Mouse (Mus musculus): Measurements from ENCODE around the gene Fam172a. TPM values are rescaled to one million over a fixed set of nuclear protein-coding genes. Genes with fewer than 3 reads are reported as not detected.

The Fam172a gene
- total RNA-seq, 2 experiments from 2014 or later = 19.3 to 21.6 TPM

DNA sequence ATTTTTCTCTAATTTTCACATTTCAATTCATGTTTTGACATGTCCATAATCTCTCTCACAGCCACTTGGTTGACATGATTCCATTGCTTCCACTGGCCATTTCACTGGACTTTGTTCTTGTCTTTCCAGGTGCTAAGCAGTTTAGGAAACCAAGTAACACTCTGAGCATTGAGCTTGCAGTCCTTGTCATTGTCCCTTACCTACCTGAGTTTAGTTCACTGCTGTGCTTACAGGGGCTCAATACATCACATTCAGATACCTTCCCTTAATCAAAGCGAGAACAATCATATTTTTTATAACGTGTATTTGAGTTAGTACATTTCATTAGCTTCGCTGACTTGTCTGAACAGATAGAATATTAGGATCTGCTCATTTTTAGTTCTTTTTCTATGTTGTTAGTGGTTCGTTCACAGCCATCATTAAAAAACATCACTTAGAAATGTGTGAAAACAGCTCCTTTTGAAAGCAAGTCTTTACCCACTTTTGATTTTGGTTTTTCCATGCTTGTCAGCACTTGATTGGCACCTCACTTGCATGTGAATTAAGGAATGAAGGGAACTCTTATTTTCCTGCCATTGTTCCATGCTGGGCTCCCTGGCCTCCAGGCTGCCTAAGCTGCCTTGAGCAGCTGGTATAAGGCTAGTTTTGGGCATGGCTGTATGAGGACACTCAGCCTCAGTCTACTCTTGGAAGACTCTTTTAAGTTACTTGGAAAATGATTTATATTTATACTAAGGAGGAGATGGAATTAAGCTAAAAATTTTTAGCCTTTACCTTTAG lies 257.9 kb downstream of the Fam172a start:
- no peak for DNase-seq (ENCODE audit: low spot score in 2 of 2)

DNA sequence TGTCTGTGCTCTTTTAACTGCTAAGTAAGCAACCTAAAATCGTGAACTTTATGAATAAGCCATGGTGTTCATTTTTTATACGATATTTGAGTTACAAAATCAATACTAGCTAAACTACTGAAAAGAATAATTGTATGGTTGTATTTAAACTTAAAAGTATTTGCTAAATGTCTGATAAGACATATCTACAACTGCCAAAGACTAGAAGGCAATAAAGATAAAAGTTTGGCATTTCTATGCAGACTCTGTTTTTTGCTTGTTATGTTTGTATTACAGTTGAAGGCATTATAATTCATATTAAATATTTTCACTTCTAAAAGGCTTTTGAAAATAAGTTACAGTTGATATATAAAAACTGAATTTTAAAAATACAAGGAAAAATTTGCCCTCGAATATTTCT lies 274.4 kb downstream of the Fam172a start:
- no peak for DNase-seq (ENCODE audit: low spot score in 2 of 2)

DNA sequence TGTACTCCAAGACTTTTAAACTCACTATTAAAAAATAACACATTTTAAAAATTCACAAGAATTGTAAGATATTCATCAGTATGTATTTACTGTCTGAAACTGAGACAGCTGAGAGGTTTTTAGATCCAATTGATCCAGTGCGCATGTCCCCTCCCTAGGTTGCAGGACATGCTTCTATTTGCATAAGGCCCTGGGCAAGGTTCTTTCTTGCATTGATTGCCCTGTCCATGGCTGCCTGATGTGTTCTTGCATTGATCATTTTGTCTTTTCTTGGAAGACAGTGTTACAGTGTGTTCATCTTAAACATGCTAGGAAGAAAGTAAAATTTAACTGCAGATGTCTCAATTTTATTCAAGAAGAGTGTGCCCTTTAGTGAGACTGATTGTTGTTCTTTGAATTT lies 275.3 kb downstream of the Fam172a start:
- DNase-seq (ENCODE audit: low spot score in 2 of 2) = no peak

DNA sequence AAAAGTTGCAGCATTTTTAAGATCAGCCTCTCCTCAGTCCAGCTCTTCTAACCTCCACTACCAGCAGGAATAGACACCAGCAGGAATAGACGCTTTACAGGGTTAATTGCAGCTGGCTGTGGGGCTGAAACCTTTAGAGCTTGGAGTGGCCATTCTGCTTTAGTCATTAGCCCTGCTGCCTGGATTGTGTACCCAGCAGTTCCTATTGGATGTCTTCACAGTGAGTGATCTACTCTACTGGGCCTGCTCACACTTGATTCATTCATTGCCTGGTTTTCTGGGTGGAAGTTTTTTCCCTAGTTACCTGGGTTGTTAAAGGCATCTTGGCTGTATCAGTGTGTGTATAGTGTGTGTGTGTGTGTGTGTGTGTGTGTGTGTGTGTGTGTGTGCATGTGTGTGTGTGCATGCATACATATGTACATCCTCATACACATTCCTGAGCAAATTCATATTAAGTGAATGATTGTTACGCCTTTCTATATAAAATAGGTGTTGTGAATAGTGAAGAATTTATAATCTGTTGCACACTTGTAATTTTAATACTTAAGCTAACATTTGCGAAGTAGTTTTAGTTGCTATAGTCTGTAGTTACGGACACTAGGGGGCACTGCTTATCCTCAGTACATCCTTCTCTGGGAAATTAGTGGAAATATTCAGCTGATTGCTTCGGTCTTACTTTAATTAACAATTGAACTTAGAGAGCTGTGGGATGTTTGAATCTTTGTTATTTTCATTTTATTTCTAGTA lies 280.4 kb downstream of the Fam172a start:
- peak; percentile 12 to 21 for DNase-seq (ENCODE audit: low spot score in 2 of 2)

DNA sequence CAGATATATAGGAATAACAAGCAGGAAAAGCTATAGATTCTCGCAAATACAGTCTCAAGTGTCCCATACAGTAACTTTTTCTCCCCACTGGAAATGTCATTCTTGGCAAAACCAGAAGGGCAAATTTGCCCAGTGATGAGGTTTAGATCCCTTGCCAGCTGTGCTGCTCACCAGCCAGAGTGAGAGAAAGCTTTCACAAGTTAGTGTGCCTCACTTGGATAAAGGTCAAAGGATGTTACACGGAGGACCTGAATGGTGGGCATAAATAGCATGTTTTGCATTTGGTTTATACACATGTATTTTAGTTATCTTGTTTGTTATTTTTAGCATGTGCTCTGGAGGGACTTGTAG lies 281.0 kb downstream of the Fam172a start:
- no peak for DNase-seq (ENCODE audit: low spot score in 2 of 2)

DNA sequence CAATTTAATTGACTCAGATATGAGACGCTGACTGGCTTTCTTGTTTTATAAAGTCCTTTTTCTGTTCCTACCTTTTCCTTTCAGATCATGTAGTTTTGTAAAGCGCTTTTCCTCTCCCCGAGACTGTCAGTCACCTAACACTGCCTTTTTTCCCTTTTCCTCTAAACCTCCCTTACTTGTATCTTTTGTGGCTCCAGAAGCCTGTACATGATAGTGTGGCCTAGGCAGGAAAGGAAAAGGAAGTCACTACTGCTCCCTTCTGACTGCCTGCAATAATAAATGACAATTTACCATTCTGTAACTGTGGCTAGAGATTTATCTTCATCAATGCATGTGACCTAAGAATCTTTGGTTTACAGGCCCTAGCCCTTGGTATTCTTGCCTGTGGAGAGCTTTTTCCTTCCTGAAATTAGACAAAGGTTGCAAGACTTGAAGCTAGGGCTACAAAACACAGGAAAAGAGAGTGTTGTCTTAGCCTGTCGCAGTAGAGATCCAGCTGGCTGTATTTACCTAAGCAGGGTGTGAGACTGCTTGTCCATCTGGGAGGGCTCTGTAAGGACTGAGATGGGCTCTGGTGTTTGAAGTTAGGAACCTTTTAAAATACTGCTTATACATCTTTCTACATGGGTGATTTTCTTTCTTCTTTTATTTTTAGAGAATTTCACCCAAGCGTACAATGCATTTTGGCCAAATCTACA lies 289.5 kb downstream of the Fam172a start:
- no peak for DNase-seq (ENCODE audit: low spot score in 2 of 2)

DNA sequence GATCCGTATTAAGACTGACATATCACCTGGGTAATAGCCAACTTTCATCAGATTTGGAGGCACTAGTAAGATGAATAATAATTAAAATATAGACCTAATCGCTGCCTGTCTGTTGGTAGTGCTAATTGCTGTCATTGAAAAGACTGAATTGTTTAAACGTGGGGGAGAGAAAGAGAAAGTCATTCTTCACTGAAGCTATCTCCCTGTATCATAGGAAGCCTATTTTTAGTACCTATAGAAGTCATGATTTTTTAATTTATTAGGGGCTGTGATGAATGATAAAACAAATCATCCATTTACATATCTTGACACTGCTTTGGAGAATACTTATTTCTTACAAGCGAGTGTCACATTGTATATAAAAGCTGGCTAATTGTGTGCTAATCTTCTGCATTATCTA lies 302.8 kb downstream of the Fam172a start:
- DNase-seq (ENCODE audit: low spot score in 2 of 2) = no peak

DNA sequence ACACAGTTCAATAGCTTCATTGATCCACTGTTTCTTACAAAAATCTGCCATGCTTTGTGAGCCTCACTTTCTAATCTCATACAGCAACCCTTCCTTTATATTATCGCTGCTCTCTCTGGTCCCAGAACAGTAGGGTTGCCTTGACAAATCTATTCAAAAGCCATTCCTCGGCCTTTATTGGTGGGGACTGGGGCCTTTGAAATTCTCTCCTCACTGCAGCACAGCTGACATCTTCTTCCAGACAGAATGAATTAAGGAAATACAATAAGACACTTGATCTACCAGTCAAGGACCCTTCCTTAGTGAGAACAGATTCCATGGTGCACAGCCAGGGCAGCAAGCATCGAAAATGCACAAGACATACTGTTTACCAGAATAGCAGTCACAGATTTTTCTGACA lies 303.5 kb downstream of the Fam172a start:
- no peak for DNase-seq (ENCODE audit: low spot score in 2 of 2)

DNA sequence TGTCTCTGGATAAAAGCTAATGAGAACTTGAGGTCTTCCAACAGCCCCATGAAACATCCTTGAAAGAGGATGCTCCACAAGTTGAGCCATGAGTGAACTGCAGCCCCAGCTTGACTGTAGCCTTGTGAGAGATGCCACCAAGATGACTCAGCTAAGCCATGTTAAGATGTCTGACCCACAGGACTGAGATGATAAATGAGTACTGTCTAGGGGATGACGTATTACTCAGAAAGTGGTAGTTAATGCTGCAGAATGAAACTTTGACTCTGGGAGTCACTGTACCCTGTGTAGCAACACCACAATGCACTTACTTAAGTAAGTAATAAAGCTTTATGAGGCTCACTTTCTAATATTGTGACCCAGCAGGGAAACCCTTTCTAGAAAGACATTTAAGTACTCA lies 308.3 kb downstream of the Fam172a start:
- no peak for DNase-seq (ENCODE audit: low spot score in 2 of 2)

DNA sequence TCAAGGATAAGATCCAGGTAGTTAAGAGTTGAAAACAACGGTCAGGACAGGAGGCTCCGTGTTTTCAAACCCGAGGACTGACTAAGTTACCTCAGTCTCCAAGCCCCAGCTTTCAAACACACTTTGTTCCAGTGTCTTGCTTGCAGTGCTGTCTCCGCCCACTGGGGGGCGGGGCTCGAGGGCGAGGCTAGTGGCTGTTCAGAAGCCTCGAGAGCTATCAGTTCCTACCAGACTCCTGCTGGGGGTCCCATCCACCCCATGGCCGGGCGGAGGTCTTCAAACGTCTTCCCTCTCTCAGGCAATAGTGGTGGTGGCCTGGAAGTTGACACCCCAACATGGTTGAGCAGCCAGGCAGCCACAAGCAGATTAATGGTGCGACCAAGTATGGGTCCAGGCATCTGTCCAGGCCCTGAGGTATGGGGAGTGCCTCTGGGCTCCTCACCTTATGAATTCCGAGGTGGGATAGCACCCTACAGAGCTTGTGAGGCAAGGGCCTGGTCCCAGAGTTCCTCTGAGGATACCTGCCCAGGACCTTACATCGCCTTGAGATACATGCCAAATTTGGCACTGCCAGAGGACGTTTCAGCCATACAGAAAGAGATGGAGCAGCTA lies 323.0 kb downstream of the Fam172a start, which contains the start of gene Pou5f2:
Pou5f2 (plus strand) TSS at position 220 of the 612 bp plus-strand sequence.
- DNase-seq (ENCODE audit: low spot score in 2 of 2) = peak in 1 of 2 experiments; percentile 21

DNA sequence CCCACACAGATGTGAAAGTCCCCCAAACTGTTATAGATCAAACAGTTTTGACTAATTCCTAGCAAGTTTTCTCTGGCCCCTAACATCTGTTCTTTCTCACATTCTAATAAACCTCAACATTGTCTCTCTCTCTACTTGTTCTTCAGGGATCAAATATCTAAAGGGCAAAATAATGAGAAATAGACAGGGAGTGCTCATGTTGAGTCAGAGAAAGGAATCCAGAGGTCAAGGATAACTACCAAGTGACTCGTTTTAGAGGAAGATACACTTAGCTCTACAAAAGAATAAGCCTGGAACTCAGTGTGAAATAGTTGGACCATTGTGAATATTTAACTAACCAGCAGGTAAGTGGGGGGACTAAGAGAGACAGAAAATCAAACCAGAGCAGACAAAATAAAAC lies 331.0 kb downstream of the Fam172a start:
- DNase-seq (ENCODE audit: low spot score in 2 of 2) = no peak

DNA sequence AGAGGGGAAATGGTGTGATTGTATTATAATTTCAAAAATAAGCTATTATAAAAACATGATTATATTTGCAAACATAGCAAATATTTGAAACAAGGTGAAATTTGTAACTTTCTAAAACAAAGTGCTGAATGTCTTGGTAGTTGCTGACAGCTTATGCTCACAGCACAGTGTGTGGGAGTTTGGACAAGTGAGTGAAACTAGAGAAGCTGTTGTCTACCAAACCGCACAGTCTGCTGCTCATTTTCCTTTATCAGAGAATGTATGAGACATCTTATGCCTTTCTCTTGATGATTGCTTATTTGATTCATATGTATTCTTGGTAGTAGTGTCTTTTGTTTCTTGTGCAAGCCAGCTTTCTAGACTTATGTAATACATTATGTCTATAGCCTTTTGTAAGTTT lies 335.4 kb downstream of the Fam172a start:
- no peak for DNase-seq (ENCODE audit: low spot score in 2 of 2)

DNA sequence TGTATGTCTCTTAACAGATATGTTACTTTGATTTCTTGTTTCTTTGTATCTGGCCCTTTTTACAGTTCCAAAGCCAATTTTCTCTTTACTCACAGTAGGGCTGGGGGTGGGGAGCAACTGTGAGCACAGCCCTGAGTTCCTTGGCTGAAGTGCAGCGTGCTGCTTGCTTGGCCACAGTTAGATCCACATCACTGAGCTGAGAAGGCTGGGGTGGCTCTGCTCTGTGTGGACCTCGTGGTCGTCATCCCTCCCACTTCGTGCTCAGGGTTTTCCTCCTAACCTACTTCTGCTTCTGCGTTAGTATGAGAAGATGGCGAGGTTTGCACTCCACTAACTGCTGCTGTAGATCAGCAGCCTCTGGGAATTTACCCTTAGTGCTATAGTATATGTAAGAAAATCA lies 341.4 kb downstream of the Fam172a start:
- no peak for DNase-seq (ENCODE audit: low spot score in 2 of 2)

DNA sequence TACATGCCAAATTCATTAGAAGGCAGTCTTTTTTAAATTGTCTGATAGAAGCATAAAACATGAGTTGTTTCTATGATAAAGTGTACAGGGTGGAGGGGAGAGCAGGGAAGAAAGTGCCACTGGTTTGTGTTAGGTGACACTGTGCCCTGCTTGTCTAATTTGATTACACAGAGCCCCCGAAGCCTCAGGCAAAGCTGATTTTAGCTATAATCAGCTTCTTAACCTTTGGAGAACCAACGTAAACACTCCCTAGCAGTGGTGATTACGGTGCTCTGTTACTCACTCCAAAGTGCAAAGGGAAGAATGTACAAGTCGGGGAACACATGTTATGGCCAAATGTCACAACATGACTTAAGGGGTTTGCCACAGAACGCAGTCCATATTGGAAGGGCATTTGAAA lies 343.3 kb downstream of the Fam172a start:
- DNase-seq (ENCODE audit: low spot score in 2 of 2) = no peak

DNA sequence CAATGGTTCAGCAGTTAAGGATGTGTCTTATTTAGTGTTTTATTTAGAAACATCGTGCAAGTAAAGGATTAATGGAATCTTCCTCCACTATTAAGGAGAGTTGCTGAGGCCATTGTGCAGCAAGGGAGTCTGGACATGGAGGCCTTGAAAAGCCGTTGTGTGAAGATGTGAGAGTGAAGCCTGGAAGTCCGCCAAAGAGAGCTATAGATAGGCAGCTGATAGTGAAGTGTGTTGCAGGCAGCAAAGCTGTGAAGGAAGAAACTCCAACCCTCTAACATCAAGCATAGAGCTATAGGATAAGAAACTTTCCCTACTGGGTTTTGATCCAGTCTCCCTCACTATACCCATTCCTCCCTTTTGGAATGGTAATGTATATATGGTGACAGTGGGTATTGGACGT lies 385.9 kb downstream of the Fam172a start:
- DNase-seq (ENCODE audit: low spot score in 2 of 2) = no peak

DNA sequence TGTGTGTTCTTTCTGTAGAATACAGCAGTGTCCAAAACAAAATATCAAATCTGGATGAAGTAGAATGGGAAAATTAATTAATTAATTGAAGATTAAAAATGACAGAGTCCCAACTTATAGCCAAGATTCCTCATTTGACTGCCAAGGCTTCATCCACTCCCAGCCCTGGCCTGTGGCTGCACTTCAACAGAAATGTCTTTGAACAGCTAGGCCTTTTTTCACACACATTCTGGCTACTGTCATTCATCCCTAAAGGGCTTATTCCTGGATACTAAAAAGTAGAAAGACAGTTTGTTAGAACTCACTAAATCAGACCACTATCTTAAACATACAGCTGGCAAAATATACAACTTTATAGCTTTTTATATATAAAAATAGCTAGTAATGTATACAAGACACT lies 388.9 kb downstream of the Fam172a start:
- no peak for DNase-seq (ENCODE audit: low spot score in 2 of 2)

DNA sequence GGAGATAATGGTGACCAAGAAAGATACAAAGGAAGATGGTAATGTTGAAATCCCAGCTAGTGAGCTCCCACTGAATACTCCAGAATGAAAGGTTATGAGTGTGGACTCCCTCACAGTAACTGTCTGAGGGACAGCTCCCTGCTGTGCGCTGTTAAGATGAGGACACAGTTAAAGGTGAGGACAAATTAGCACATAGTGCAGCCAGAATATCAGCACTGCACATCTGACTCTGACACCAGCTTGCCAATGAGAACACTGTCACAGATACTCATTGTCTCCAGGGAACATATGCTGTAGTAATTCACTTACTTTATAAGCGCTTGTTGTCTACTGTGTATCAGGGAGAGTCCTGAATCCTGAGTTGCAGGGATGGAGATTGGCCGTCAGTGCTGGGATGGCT lies 390.1 kb downstream of the Fam172a start:
- no peak for DNase-seq (ENCODE audit: low spot score in 2 of 2)

DNA sequence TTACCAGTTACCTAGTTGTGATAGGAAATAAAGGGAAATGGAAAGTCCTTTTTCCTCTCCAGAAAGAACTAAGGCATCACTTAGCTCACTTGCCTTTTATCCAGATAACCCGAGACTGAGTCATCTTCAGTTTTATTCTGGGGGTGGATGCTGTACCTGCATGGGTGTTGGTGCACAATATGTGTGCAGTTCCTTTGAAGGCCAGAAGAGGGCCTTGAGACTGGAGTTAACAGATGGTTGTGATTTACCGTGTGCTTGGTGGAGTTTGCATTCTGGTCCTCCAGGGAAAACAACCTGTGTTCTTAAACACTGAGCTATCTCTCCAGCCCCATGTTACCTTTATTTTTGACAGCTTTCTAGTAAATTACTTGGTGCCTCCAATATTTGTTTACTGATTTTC lies 392.5 kb downstream of the Fam172a start:
- no peak for DNase-seq (ENCODE audit: low spot score in 2 of 2)

DNA sequence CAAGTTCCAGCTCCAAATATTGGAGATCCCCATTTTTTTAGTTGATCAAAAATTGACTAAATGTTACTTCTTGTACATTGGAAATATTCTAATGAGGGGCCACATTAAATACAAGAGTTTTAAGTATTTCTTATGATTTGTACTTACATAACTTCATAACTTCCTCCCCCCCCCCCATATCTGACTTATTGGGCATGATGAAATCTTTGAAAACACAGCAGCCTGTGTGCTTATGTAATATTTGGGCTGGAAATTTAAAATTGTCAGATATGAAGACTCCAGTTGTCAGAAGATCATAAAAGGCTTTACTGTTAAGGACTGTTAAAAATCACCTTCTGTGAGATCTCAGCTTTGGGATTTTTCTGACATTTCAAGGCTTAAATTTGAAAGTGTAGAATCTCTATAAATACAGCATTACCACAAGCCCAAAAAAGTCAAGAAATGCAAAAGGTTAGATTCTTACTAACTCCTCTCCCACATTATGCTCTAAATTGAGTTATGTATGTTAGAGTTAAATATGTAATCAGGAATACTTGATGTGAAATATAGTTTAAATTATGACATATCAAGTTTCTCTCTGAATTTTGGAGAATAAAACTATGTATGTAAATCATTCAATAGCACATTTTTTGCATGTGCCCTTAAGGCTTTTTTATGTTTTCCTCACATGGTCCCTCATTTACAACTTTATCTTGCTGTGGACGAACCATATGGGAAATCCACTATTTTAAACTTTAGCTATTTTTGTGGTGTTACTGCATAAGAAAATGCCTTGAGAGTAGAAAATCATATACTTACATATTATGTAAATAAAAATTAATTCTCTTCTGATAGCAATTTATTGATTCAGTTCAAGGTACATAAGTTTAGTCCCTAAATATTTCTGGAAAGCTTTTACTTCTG lies 393.5 kb downstream of the Fam172a start:
- DNase-seq (ENCODE audit: low spot score in 2 of 2) = no peak

DNA sequence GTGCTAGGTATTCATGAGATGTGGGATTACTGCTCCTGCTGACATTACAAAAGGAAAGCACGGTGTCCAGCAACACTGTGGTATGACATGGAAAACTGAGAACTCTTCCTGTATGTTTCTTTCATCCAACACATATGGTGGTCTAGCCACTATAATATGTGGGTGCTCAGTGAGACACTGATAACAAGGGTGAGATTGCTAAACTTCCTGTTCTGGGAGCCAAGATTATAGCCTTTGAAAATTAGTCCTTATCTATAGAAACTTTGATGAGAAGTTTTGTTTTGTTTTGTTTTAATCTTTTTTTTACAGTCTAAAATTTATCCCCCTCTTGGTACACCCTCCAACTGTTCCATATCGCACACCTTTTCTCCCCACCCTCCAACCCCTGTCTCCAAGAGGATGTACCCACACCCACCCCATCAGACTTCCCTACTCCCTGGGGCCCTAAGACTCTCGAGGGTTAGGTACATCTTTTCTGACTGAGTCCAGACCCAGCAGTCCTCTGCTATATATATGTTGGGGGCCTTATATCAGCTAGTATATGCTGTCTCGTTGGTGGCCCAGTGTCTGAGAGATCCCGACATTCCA lies 397.1 kb downstream of the Fam172a start:
- DNase-seq (ENCODE audit: low spot score in 2 of 2) = no peak
